25 mouse cellular contexts compared by ENCODE assay signal in the genomic region with DNA sequence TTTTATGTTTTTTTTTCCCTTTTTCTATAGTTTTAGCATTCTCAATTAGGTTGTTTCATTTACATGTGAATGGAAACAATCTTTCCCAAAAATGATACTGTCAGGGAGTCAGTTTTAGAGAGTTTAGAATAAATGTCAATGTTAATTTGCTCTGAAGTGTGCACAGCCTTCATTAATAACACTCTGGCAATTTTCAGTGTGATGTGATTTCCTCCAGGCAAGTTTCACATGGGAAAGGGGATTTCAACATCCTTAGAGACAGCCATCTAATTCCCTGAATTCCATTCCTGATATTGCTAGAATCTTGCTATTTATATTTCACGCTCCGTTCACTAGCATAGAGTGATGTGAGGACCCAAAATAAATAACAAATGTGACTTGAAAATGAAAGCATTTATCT. TPM values are rescaled to one million over a fixed set of nuclear protein-coding genes. Genes with fewer than 3 reads are reported as not detected.
DNase-seq lines count a peak whose midpoint lies in the region; ATAC-seq lines count a peak whose summit lies in the region.
"Had no signal": no experiment of that assay in that cellular context is flagged by ENCODE, and none has a peak within 500 bp of the region (broad histone marks: within the 10 kb centered on the region; RNA-seq: fewer than 3 reads in every experiment).

No protein-coding gene starts in this region.

- no peak overlapping the region for H3K9ac ChIP-seq in embryonic facial prominence, embryonic 14.5 days (ENCODE audit: low read depth, low read length)
- no peak overlapping the region for H3K9ac ChIP-seq in midbrain, embryonic 14.5 days (replicated peaks; ENCODE audit: low read length)
- no peak overlapping the region for H3K9ac ChIP-seq in midbrain, embryonic 15.5 days
- H3K9ac ChIP-seq: embryonic facial prominence, embryonic 12.5 days; forebrain, embryonic 12.5 days; forebrain, embryonic 15.5 days; heart, embryonic 12.5 days; heart, embryonic 15.5 days; hindbrain, embryonic 14.5 days had no signal

- no peaks in the 10 kb centered on the region for H3K9me3 ChIP-seq in embryonic facial prominence, embryonic 14.5 days (ENCODE audit: control insufficient read depth, low read length)
- H3K9me3 ChIP-seq in embryonic facial prominence, embryonic 10.5 days, result no peaks in the 10 kb centered on the region
- no peaks in the 10 kb centered on the region for H3K9me3 ChIP-seq in midbrain, embryonic 14.5 days (ENCODE audit: control insufficient read depth, low read length)
- H3K9me3 ChIP-seq in midbrain, embryonic 15.5 days, result no peaks in the 10 kb centered on the region
- H3K9me3 ChIP-seq: embryonic facial prominence, embryonic 12.5 days; forebrain, embryonic 12.5 days; forebrain, embryonic 15.5 days; heart, embryonic 12.5 days; heart, embryonic 15.5 days had no signal

- H3K27me3 ChIP-seq in embryonic facial prominence, embryonic 14.5 days (replicated peaks; ENCODE audit: control insufficient read depth, insufficient read depth, low read length), result no peaks in the 10 kb centered on the region
- no peaks in the 10 kb centered on the region for H3K27me3 ChIP-seq in embryonic facial prominence, embryonic 10.5 days (replicated peaks; ENCODE audit: low read depth, poor library complexity, severe bottlenecking)
- H3K27me3 ChIP-seq in midbrain, embryonic 14.5 days (ENCODE audit: control insufficient read depth, insufficient read depth, low read length), result no peaks in the 10 kb centered on the region
- no peaks in the 10 kb centered on the region for H3K27me3 ChIP-seq in midbrain, embryonic 15.5 days (replicated peaks)
- H3K27me3 ChIP-seq: embryonic facial prominence, embryonic 12.5 days; forebrain, embryonic 12.5 days; forebrain, embryonic 15.5 days; heart, embryonic 12.5 days; heart, embryonic 15.5 days; Patski had no signal

- no peaks in the 10 kb centered on the region for H3K4me1 ChIP-seq in embryonic facial prominence, embryonic 14.5 days (ENCODE audit: control insufficient read depth, insufficient read depth, low read length)
- no peaks in the 10 kb centered on the region for H3K4me1 ChIP-seq in embryonic facial prominence, embryonic 10.5 days
- no peaks in the 10 kb centered on the region for H3K4me1 ChIP-seq in midbrain, embryonic 14.5 days (ENCODE audit: control insufficient read depth, insufficient read depth, low read length)
- H3K4me1 ChIP-seq in midbrain, embryonic 15.5 days, result no peaks in the 10 kb centered on the region
- H3K4me1 ChIP-seq: embryonic facial prominence, embryonic 12.5 days; forebrain, embryonic 12.5 days; forebrain, embryonic 15.5 days; heart, embryonic 12.5 days; heart, embryonic 15.5 days had no signal

- no peak for ATAC-seq in embryonic facial prominence, embryonic 14.5 days (ENCODE audit: low read depth)
- no peak for ATAC-seq in midbrain, embryonic 14.5 days (ENCODE audit: low FRiP score, low TSS enrichment)
- no peak for ATAC-seq in midbrain, embryonic 15.5 days (replicated peaks)
- ATAC-seq: forebrain, embryonic 15.5 days; Patski had no signal

- no peak overlapping the region for H3K4me2 ChIP-seq in embryonic facial prominence, embryonic 14.5 days (ENCODE audit: low read depth, low read length)
- no peak overlapping the region for H3K4me2 ChIP-seq in midbrain, embryonic 14.5 days (ENCODE audit: low read length)
- no peak overlapping the region for H3K4me2 ChIP-seq in midbrain, embryonic 15.5 days
- H3K4me2 ChIP-seq: embryonic facial prominence, embryonic 12.5 days; forebrain, embryonic 12.5 days; forebrain, embryonic 15.5 days; heart, embryonic 12.5 days; heart, embryonic 15.5 days; hindbrain, embryonic 14.5 days had no signal

- no peak overlapping the region for H3K4me3 ChIP-seq in embryonic facial prominence, embryonic 14.5 days (ENCODE audit: low read depth, low read length)
- H3K4me3 ChIP-seq in embryonic facial prominence, embryonic 10.5 days, result no peak overlapping the region
- no peak overlapping the region for H3K4me3 ChIP-seq in midbrain, embryonic 14.5 days (replicated peaks; ENCODE audit: low read depth, low read length)
- no peak overlapping the region for H3K4me3 ChIP-seq in midbrain, embryonic 15.5 days
- H3K4me3 ChIP-seq: embryonic facial prominence, embryonic 12.5 days; erythroblast, embryonic 14.5 days; forebrain, embryonic 12.5 days; forebrain, embryonic 15.5 days; heart, embryonic 12.5 days; heart, embryonic 15.5 days had no signal

- H3K36me3 ChIP-seq in embryonic facial prominence, embryonic 14.5 days (ENCODE audit: control insufficient read depth, insufficient read depth, low read length), result no peaks in the 10 kb centered on the region
- no peaks in the 10 kb centered on the region for H3K36me3 ChIP-seq in embryonic facial prominence, embryonic 10.5 days (replicated peaks)
- no peaks in the 10 kb centered on the region for H3K36me3 ChIP-seq in midbrain, embryonic 14.5 days (ENCODE audit: control insufficient read depth, insufficient read depth, low read length)
- no peaks in the 10 kb centered on the region for H3K36me3 ChIP-seq in midbrain, embryonic 15.5 days (replicated peaks)
- H3K36me3 ChIP-seq: embryonic facial prominence, embryonic 12.5 days; forebrain, embryonic 12.5 days; forebrain, embryonic 15.5 days; heart, embryonic 12.5 days; heart, embryonic 15.5 days had no signal

- WGBS in embryonic facial prominence, embryonic 14.5 days, result 67% methylated on average over 2 of the region's 2 CpGs
- 85% methylated on average over 2 of the region's 2 CpGs for WGBS in embryonic facial prominence, embryonic 10.5 days
- 60% methylated on average over 2 of the region's 2 CpGs for WGBS in midbrain, embryonic 14.5 days
- 63% methylated on average over 2 of the region's 2 CpGs for WGBS in midbrain, embryonic 15.5 days

- DNase-seq in embryonic facial prominence, embryonic 14.5 days (ENCODE audit: low spot score), result peak; percentile 7
- no peak for DNase-seq in embryonic facial prominence, embryonic 10.5 days (ENCODE audit: low spot score)
- DNase-seq in midbrain, embryonic 14.5 days, result peak; percentile 35
- peak; percentile 71 for DNase-seq in retina, embryonic 14.5 days (ENCODE audit: low spot score)
- DNase-seq in cerebellum, adult 9-11 months, result no peak
- DNase-seq in cerebellum, adult 11 months, result no peak
- DNase-seq: adrenal gland, postnatal 10 days; adrenal gland, postnatal 36 days; cerebellum, adult 11-12 months; cerebellum, adult 8-10 months; cerebellum, postnatal 14 days; gastrocnemius, postnatal 25 days; heart, adult 18-20 months; heart, postnatal 10 days; heart, postnatal 36 days had no signal

- no peak overlapping the region for H3K27ac ChIP-seq in embryonic facial prominence, embryonic 14.5 days (replicated peaks; ENCODE audit: low read depth, low read length)
- H3K27ac ChIP-seq in embryonic facial prominence, embryonic 10.5 days (replicated peaks), result no peak overlapping the region
- H3K27ac ChIP-seq in midbrain, embryonic 14.5 days (replicated peaks; ENCODE audit: low read depth, low read length), result no peak overlapping the region
- no peak overlapping the region for H3K27ac ChIP-seq in midbrain, embryonic 15.5 days
- H3K27ac ChIP-seq: embryonic facial prominence, embryonic 12.5 days; forebrain, embryonic 12.5 days; forebrain, embryonic 15.5 days; heart, embryonic 15.5 days; hindbrain, embryonic 14.5 days had no signal

RNA-seq across cellular contexts. Expression of a gene that starts 55.2 kb away (rescaled TPM):
- polyA plus RNA-seq in embryonic facial prominence, embryonic 14.5 days (2014; fragmentation: Nextera tagmentation; extraction: Ambion mirVana), result 5.0 and 7.6 TPM in 2 replicates
- polyA plus RNA-seq in embryonic facial prominence, embryonic 10.5 days (2016; fragmentation: Nextera tagmentation; extraction: Ambion mirVana), result 0.61 and 0.73 TPM in 2 replicates
- 0.15 and 0.47 TPM in 2 replicates for polyA plus RNA-seq in midbrain, embryonic 14.5 days (2014; fragmentation: Nextera tagmentation; extraction: Ambion mirVana)
- polyA plus RNA-seq in midbrain, embryonic 15.5 days (2015; fragmentation: Nextera tagmentation; extraction: Ambion mirVana), result 0.11 and 0.14 TPM in 2 replicates
- polyA plus RNA-seq: erythroblast, embryonic 14.5 days; gonadal fat pad, adult 2 months; Patski had no signal

Comparison
In these comparisons a context has a peak if more than half of its experiments do, and no peak if none do; other contexts are left out.
1. DNase-seq: peak in embryonic facial prominence, embryonic 14.5 days (single experiment), midbrain, embryonic 14.5 days (single experiment) and retina, embryonic 14.5 days (single experiment); none in embryonic facial prominence, embryonic 10.5 days (single experiment), cerebellum, adult 9-11 months (single experiment) and cerebellum, adult 11 months (single experiment).